Mouse (Mus musculus): Measurements from ENCODE around the gene Stx16. TPM values are rescaled to one million over a fixed set of nuclear protein-coding genes. Genes with fewer than 3 reads are reported as not detected.
A peak's percentile ranks its signal among the peaks of the same experiment; 100 is the strongest.

Stx16 gene
- polyA plus RNA-seq, 1 experiment = 78.7 TPM

GRCm38 (mm10) chr2:174118141-174118540, 42.0 kb downstream of the Stx16 start:
- WGBS = 77% methylated on average over 11 of the region's 11 CpGs
- TF ChIP-seq CTCF (IDR thresholded peaks at IDR 0.05; ENCODE audit: insufficient read depth, low read depth, low read length) (no peak), POLR2A (IDR thresholded peaks at IDR 0.05; ENCODE audit: insufficient read depth, low read depth, low read length) (no peak)
- H3K27ac ChIP-seq (ENCODE audit: insufficient read depth, low read depth, low read length) = no peak overlapping the region
- H3K4me3 ChIP-seq (ENCODE audit: insufficient read depth, low read depth, low read length) = no peak overlapping the region
- H3K4me1 ChIP-seq (ENCODE audit: control insufficient read depth, insufficient read depth, low read length) = peaks cover 6% of the 10 kb centered on the region

GRCm38 (mm10) chr2:174119259-174119658, 43.2 kb downstream of the Stx16 start:
- Histone ChIP-seq H3K4me3 (ENCODE audit: insufficient read depth, low read depth, low read length) (no peak overlapping the region), H3K4me1 (ENCODE audit: control insufficient read depth, insufficient read depth, low read length) (peaks cover 6% of the 10 kb centered on the region), H3K27ac (ENCODE audit: insufficient read depth, low read depth, low read length) (no peak overlapping the region)
- WGBS = 96% methylated on average over 11 of the region's 11 CpGs
- peak; percentile 13; the same call in 1 of the 2 replicates for TF ChIP-seq CTCF (IDR thresholded peaks at IDR 0.05; ENCODE audit: insufficient read depth, low read depth, low read length)
- no peak for TF ChIP-seq POLR2A (IDR thresholded peaks at IDR 0.05; ENCODE audit: insufficient read depth, low read depth, low read length)

GRCm38 (mm10) chr2:174120631-174121030, 44.5 kb downstream of the Stx16 start:
- Histone ChIP-seq H3K27ac (ENCODE audit: insufficient read depth, low read depth, low read length) (no peak overlapping the region), H3K4me1 (ENCODE audit: control insufficient read depth, insufficient read depth, low read length) (peaks cover 6% of the 10 kb centered on the region), H3K4me3 (ENCODE audit: insufficient read depth, low read depth, low read length) (no peak overlapping the region)
- no peak for TF ChIP-seq POLR2A (IDR thresholded peaks at IDR 0.05; ENCODE audit: insufficient read depth, low read depth, low read length)
- TF ChIP-seq CTCF (IDR thresholded peaks at IDR 0.05; ENCODE audit: insufficient read depth, low read depth, low read length) = no peak
- 94% methylated on average over 19 of the region's 19 CpGs for whole genome bisulfite sequencing

GRCm38 (mm10) chr2:174121411-174121947, 45.4 kb downstream of the Stx16 start:
- WGBS = 90% methylated on average over 12 of the region's 12 CpGs
- H3K4me3 ChIP-seq (ENCODE audit: insufficient read depth, low read depth, low read length) = no peak overlapping the region
- H3K4me1 ChIP-seq (ENCODE audit: control insufficient read depth, insufficient read depth, low read length) = peaks cover 11% of the 10 kb centered on the region
- no peak overlapping the region for H3K27ac ChIP-seq (ENCODE audit: insufficient read depth, low read depth, low read length)
- TF ChIP-seq POLR2A (IDR thresholded peaks at IDR 0.05; ENCODE audit: insufficient read depth, low read depth, low read length) (no peak), CTCF (IDR thresholded peaks at IDR 0.05; ENCODE audit: insufficient read depth, low read depth, low read length) (no peak)

GRCm38 (mm10) chr2:174122331-174122730, 46.2 kb downstream of the Stx16 start:
- TF ChIP-seq CTCF (IDR thresholded peaks at IDR 0.05; ENCODE audit: insufficient read depth, low read depth, low read length) = no peak
- TF ChIP-seq POLR2A (IDR thresholded peaks at IDR 0.05; ENCODE audit: insufficient read depth, low read depth, low read length) = no peak
- H3K4me3 ChIP-seq (ENCODE audit: insufficient read depth, low read depth, low read length) = no peak overlapping the region
- WGBS = 97% methylated on average over 2 of the region's 2 CpGs

GRCm38 (mm10) chr2:174123731-174124130, 47.6 kb downstream of the Stx16 start:
- TF ChIP-seq CTCF (IDR thresholded peaks at IDR 0.05; ENCODE audit: insufficient read depth, low read depth, low read length) = no peak
- TF ChIP-seq POLR2A (IDR thresholded peaks at IDR 0.05; ENCODE audit: insufficient read depth, low read depth, low read length) = no peak
- 93% methylated on average over 3 of the region's 3 CpGs for WGBS
- H3K4me3 ChIP-seq (ENCODE audit: insufficient read depth, low read depth, low read length) = no peak overlapping the region
- H3K4me1 ChIP-seq (ENCODE audit: control insufficient read depth, insufficient read depth, low read length) = peaks cover 12% of the 10 kb centered on the region
- H3K27ac ChIP-seq (ENCODE audit: insufficient read depth, low read depth, low read length) = no peak overlapping the region

More at GRCm38 (mm10) chr2:174122331-174122730, 46.2 kb downstream of the Stx16 start:
- Histone ChIP-seq H3K4me1 (ENCODE audit: control insufficient read depth, insufficient read depth, low read length) (peaks cover 9% of the 10 kb centered on the region), H3K27ac (ENCODE audit: insufficient read depth, low read depth, low read length) (no peak overlapping the region)

- TF ChIP-seq POLR2A (IDR thresholded peaks at IDR 0.05; ENCODE audit: insufficient read depth, low read depth, low read length) = no peak
- TF ChIP-seq CTCF (IDR thresholded peaks at IDR 0.05; ENCODE audit: insufficient read depth, low read depth, low read length) = no peak
- Histone ChIP-seq H3K4me1 (ENCODE audit: control insufficient read depth, insufficient read depth, low read length) (peaks cover 12% of the 10 kb centered on the region), H3K27ac (ENCODE audit: insufficient read depth, low read depth, low read length) (no peak overlapping the region), H3K4me3 (ENCODE audit: insufficient read depth, low read depth, low read length) (no peak overlapping the region)
- whole genome bisulfite sequencing = 8% methylated on average over 21 of the region's 21 CpGs
Measured at GRCm38 (mm10) chr2:174126522-174127375, 50.6 kb downstream of the Stx16 start.

GRCm38 (mm10) chr2:174127376-174127713, 51.2 kb downstream of the Stx16 start:
- WGBS = 35% methylated on average over 6 of the region's 6 CpGs
- H3K27ac ChIP-seq (ENCODE audit: insufficient read depth, low read depth, low read length) = no peak overlapping the region
- no peak overlapping the region for H3K4me3 ChIP-seq (ENCODE audit: insufficient read depth, low read depth, low read length)
- H3K4me1 ChIP-seq (ENCODE audit: control insufficient read depth, insufficient read depth, low read length) = peaks cover 12% of the 10 kb centered on the region
- TF ChIP-seq CTCF (IDR thresholded peaks at IDR 0.05; ENCODE audit: insufficient read depth, low read depth, low read length) (no peak), POLR2A (IDR thresholded peaks at IDR 0.05; ENCODE audit: insufficient read depth, low read depth, low read length) (no peak)

- WGBS = 76% methylated on average over 6 of the region's 6 CpGs
- H3K27ac ChIP-seq (ENCODE audit: insufficient read depth, low read depth, low read length) = no peak overlapping the region
- TF ChIP-seq POLR2A (IDR thresholded peaks at IDR 0.05; ENCODE audit: insufficient read depth, low read depth, low read length) (no peak), CTCF (IDR thresholded peaks at IDR 0.05; ENCODE audit: insufficient read depth, low read depth, low read length) (no peak)
- peaks cover 12% of the 10 kb centered on the region for H3K4me1 ChIP-seq (ENCODE audit: control insufficient read depth, insufficient read depth, low read length)
- no peak overlapping the region for H3K4me3 ChIP-seq (ENCODE audit: insufficient read depth, low read depth, low read length)
Measured at GRCm38 (mm10) chr2:174128926-174129325, 52.8 kb downstream of the Stx16 start.

All from olfactory bulb, adult 2 months (tissue).